Comparison of ENCODE assay signal across 15 mouse cellular contexts in genomic region chr5:50937570-50937969, GRCm38 (mm10).
"Had no signal": no experiment of that assay in that cellular context is flagged by ENCODE, and none has a peak within 500 bp of the region (broad histone marks: within the 10 kb centered on the region; RNA-seq: fewer than 3 reads in every experiment).

No protein-coding gene starts in this region.

- H3K4me3 ChIP-seq: neural tube, embryonic 15.5 days; stomach, embryonic 15.5 days had no signal

- H3K4me1 ChIP-seq: neural tube, embryonic 15.5 days; stomach, embryonic 15.5 days had no signal

- H3K9ac ChIP-seq: neural tube, embryonic 15.5 days; stomach, embryonic 15.5 days had no signal

- H3K4me2 ChIP-seq: neural tube, embryonic 15.5 days; stomach, embryonic 15.5 days had no signal

- H3K27me3 ChIP-seq: neural tube, embryonic 15.5 days; stomach, embryonic 15.5 days had no signal

- DNase-seq: retina, postnatal 1 day; right cerebral cortex, adult 18-20 months; right cerebral cortex, postnatal 14 days; right cerebral cortex, postnatal 25 days; right cerebral cortex, postnatal 4 days; spleen, adult 18-20 months; thymus, adult 18-20 months; thymus, adult 2 months; thymus, postnatal 14 days; thymus, postnatal 25 days; thymus, postnatal 36 days; thymus, postnatal 4 days had no signal

- H3K9me3 ChIP-seq: neural tube, embryonic 15.5 days; stomach, embryonic 15.5 days had no signal

- H3K36me3 ChIP-seq: neural tube, embryonic 15.5 days; stomach, embryonic 15.5 days had no signal

- H3K27ac ChIP-seq: neural tube, embryonic 15.5 days; stomach, embryonic 15.5 days; stomach, postnatal 0 days had no signal
